Mouse (Mus musculus): ENCODE data around the gene Efcab12.

Efcab12 gene

DNA sequence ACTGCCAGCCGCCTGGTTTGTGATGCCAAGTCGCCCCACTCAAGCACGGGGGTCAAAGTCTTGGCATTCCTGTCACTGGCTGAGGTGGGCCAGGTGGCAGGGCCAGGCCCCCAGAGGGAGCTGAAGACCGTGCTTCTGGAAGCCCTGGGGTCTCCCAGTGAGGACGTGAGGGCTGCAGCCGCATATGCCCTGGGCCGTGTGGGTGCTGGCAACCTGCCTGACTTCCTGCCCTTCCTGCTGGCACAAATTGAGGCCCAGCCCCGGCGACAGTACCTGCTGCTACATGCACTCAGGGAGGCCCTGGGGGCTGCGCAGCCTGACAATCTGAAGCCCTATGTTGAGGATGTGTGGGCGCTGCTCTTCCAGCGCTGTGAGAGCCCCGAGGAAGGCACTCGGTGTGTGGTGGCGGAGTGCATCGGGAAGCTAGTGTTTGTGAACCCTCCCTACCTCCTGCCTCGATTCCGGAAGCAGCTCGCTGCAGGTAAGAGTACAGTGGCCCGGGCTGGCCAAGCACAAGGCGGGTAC lies 45.5 kb downstream of the Efcab12 start:
- in situ Hi-C loops (cut with MboI, MseI): no loop called here

DNA sequence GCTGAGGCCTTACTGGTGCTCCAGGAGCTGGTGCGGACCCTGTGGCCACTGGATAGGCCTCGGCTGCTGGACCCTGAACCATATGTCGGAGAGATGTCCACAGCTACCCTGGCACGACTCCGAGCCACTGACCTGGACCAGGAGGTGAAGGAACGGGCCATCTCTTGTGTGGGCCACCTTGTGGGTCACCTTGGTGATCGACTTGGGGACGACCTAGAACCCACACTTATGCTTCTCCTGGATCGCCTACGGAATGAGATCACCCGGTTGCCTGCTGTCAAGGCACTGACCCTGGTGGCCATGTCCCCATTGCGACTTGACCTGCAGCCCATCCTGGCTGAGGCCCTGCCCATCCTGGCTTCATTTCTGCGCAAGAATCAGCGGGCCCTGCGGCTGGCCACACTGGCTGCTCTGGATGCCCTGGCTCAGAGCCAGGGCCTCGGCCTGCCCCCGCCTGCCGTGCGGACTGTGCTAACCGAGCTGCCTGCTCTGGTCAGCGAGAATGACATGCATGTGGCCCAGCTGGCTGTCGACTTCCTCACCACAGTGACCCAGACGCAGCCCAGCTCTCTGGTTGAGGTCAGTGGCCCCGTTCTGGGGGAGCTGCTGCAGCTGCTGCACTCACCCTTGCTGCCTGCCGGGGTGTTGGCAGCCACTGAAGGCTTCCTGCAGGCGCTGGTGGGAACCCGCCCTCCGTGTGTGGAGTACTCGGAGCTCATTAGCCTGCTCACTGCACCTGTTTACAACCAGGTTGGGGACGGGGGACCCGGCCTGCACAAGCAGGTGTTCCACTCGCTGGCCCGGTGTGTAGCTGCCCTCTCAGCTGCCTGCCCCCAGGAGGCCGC lies 46.1 kb downstream of the Efcab12 start:
- in situ Hi-C loops (cut with MboI, MseI): no loop called here

DNA sequence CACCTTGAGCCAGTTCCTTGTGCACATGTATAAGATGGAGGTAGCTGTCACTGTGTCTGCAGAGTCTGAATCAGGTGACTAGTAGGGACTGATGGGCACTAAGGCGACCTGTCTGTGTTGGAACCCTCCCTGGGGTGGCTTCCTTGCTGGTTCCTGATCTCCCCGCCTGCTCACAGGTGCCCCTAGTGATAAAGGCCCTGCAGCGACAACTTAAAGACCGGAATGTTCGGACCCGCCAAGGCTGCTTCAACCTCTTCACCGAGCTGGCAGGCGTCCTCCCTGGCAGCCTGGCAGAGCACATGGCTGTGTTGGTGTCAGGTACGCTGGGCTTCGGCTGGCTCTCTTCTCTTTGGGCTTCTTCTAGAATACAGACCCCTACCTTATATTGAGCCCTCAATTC lies 47.2 kb downstream of the Efcab12 start:
- in situ Hi-C loops (cut with MboI, MseI): no loop called here

GRCm38 (mm10) chr6:115782781-115783180 lies 55.4 kb downstream of the Efcab12 start:
- in situ Hi-C loops (cut with MboI, MseI): no loop called here

DNA sequence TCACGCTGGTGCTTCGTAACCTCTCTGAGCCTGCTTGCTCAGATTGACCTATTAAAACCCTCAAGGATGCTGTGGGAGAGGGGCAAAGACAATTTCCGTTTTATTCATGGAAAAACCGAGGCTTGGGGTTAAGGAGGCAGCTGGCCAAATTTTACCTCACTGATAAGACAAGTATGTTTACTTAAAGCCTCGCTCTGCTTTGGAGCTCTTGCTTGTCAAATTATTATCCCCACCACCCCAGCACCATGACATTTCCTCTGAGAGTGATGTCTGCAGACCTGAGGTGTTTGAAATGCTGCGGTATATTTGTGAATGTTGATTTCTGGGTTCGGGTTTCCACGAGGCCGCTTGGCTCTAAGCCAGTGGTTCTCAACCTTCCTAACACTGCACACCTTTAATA lies 61.8 kb downstream of the Efcab12 start:
- in situ Hi-C loops (cut with MboI, MseI): no loop called here

- in situ Hi-C loops (cut with MboI, MseI): no loop called here
These were observed 62.4 kb downstream of the Efcab12 start for GRCm38 (mm10) chr6:115775838-115776237.

GRCm38 (mm10) chr6:115774501-115774921 lies 63.7 kb downstream of the Efcab12 start, which contains the start of gene Cand2:
Gene Cand2, plus strand, starts transcription at chr6:115774538.
- in situ Hi-C loops (cut with MboI, MseI): no loop called here

GRCm38 (mm10) chr6:115773966-115774413 lies 64.2 kb downstream of the Efcab12 start:
- in situ Hi-C loops (cut with MboI, MseI): no loop called here

DNA sequence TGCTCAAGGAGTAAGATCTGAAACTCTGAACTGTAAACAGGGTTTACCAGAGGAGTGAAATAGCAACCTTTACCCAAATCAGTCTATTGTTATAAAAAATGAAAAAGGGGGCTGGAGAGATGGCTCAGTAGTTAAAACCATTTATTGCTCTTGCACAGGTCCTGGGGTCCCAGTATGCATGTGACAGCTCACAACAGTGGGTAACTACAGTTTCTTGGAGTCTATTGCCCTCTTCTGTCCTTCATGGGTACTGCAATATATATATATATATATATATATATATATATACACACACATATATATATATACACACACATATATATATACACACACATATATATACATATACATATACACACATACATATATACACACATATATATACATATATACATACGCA lies 65.6 kb downstream of the Efcab12 start:
- in situ Hi-C loops (cut with MboI, MseI): no loop called here

DNA sequence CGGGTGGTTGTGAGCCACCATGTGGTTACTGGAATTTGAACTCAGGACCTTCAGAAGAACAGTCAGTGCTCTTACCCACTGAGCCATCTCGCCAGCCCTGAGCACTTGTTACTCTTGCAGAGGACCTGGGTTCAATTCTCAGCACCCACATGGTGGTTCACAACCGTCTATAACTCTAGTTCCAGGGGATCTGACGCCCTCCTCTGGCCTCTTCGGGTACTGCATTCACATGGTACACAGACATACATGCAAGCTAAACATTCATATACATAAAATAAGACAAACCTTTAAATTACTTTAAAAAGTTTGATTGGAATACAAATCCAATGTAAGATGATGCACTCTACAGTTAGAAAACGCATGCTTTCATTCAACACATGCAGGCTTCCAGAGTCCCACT lies 66.0 kb downstream of the Efcab12 start:
- in situ Hi-C loops (cut with MboI, MseI): no loop called here

- in situ Hi-C loops (cut with MboI, MseI): no loop called here
These were observed 67.4 kb downstream of the Efcab12 start for GRCm38 (mm10) chr6:115770852-115771251.

DNA sequence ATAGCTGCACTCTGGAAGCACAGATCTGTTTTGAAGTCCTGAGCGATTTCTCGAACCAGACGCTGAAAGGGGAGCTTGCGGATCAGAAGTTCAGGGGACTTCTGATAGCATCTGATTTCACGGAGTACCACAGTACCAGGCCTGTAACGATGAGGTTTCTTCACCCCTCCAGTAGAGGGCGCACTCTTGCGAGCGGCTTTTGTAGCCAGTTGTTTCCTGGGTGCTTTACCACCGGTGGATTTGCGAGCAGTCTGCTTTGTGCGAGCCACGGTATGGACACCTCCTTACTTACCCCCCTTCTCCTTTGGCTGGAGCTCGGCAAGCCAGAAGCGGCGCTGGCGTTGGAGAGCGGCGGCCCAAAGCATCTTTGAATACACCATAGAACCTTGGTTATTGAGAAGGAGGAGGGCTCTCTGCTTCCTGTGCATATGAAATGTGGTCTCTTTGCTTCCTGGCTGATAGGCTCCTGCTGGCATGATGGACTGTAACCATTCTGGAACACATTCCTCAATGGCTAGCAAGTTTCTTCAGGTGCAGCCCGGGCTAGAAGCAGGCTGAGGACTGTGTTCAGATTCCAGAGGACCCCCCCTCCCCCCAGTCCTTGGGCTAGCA lies 68.0 kb downstream of the Efcab12 start:
- in situ Hi-C loops (cut with MboI, MseI): no loop called here

DNA sequence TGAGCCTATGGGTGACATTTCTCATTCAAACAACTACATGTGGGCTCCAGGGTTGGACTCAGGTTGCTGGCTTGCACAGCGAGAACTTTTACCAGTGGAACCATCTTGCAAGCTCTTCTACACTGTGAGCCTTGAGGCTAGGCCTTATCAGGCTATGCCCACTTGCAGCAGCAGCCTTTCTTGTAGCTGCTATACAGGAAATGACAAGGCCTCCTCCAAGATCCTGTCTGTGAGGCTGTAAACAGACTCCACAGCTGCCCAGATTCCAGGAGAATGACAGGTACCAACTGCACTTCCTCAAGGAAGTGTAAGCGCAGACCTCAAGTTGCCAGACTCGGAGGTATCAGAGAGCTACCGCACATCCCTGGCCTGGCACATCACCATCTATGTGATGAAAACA lies 70.0 kb downstream of the Efcab12 start:
- in situ Hi-C loops (cut with MboI, MseI): loop anchor here in 1 of 2 experiments (5.0 kb wide), 1 partner anchor 41 kb away; no protein-coding TSS in a partner anchor

DNA sequence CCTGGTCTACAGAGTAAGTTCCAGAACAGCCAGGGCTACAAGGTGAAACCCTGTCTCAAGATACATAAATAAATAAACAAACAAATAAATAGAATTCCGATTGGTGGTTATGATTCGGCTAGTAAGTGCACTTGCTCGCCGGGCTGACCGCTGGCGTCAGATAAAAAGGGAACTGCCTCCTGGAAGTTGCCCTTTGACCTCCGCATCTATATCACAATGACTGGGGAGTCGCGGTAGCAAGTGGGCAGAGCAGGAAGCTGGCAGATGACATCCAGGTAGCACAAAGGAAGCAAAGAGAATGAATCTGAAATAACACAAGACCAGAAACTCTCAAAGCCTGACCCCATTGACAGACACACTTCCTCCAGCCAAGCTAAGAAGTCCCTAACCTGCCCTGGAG lies 70.9 kb downstream of the Efcab12 start:
- in situ Hi-C loops (cut with MboI, MseI): loop anchor here in 1 of 2 experiments (5.0 kb wide), 1 partner anchor 40 kb away; no protein-coding TSS in a partner anchor

DNA sequence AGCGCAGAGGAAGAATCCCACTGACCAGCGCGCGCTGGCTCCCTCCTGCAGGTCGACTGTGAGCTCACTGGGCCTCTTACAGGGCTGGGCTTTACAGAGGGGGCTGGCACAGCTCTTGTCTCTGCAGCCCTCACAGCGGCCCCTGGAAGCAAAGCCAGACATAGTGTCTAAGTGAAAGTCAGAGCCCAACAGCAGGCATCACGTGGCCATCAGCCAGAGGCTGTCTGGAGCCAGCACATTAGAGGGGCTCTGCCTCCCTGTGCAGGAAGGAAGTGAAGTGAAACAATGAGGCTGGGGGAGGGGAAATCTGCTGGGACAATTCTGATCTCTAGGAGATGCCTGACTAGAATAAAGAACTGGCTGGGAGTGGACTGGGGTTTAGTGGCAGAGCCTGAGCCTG lies 74.0 kb downstream of the Efcab12 start:
- in situ Hi-C loops (cut with MboI, MseI): no loop called here

GRCm38 (mm10) chr6:115761995-115762756 lies 76.0 kb downstream of the Efcab12 start, which contains the start of gene Tmem40:
Gene Tmem40, minus strand, starts transcription at chr6:115762410.
- in situ Hi-C loops (cut with MboI, MseI): no loop called here

DNA sequence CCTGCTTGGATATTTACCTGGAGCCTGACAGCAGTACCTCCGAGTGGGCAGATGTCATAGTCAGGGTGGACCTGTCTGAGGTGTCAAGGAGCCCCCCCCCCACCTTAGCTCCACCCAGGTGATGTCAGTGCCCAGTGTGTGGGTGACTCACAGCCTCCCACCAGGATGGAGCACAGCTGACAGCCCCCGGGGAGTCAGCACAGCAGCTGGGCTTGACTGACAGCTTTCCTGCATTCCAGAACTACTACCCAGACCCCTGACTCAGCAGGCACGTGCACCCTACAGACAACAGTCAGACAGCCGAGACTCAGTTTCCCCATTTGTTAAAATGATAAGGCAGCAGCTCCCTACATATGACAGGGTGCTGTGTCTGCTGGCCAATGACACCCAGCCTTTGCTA lies 77.2 kb downstream of the Efcab12 start:
- in situ Hi-C loops (cut with MboI, MseI): no loop called here
